Mouse (Mus musculus) intestine, embryonic 15.5 days (tissue): ENCODE measurements at regions not wholly inside any gene's neighbourhood (a gene's known extent, or its start where the extent isn't known, plus 50 kb on each side); places are given as distances from the start of the nearest gene placed in this dataset.
"Not testable (repeated sequence)": the region's sequence is repeated elsewhere in the genome, so short reads cannot be mapped to it uniquely, and the experiment has no call there.

Source experiments
- ATAC-seq: fragments of 200-750 bp; cut with Nextera tagmentation; 2 replicates; pipeline ENCODE4 v1.8.0; 2017; ENCODE audit warnings: moderate TSS enrichment, moderate library complexity
- H3K27ac ChIP-seq: fragments of 300-500 bp; sonication (generic); 2 replicates; pipeline ENCODE4 v1.5.1; 2015; ENCODE audit warnings: mild to moderate bottlenecking, inconsistent platforms
- H3K27me3 ChIP-seq: fragments of 300-500 bp; sonication (generic); replicated peaks from 2 replicates; pipeline ENCODE4 v1.6.1; 2015; ENCODE audit warnings: inconsistent platforms
- H3K36me3 ChIP-seq: fragments of 300-500 bp; sonication (generic); 2 replicates; pipeline ENCODE4 v1.6.1; 2015; ENCODE audit warnings: inconsistent platforms
- H3K4me1 ChIP-seq: fragments of 300-500 bp; sonication (generic); replicated peaks from 2 replicates; pipeline ENCODE4 v1.6.1; 2015; ENCODE audit warnings: inconsistent platforms
- H3K4me2 ChIP-seq: fragments of 300-500 bp; sonication (generic); replicated peaks from 2 replicates; pipeline ENCODE4 v1.6.1; 2015; ENCODE audit warnings: mild to moderate bottlenecking, inconsistent platforms
- H3K4me3 ChIP-seq: fragments of 300-500 bp; sonication (generic); replicated peaks from 2 replicates; pipeline ENCODE4 v1.5.1; 2015; ENCODE audit warnings: inconsistent platforms
- H3K9ac ChIP-seq: fragments of 300-500 bp; sonication (generic); 2 replicates; pipeline ENCODE4 v1.6.1; 2015; ENCODE audit warnings: inconsistent platforms
- H3K9me3 ChIP-seq: fragments of 300-500 bp; sonication (generic); 2 replicates; pipeline ENCODE4 v1.6.1; 2016; ENCODE audit warnings: inconsistent platforms
- WGBS: fragments of 180-500 bp; shearing (Covaris S2); methylation state at CpG from one replicate; pipeline ENCODE4 v1.1.7; 2015; 5-methylcytosine and 5-hydroxymethylcytosine counted together

GRCm38 (mm10) chr3:21726747-21727505 is 349.5 kb upstream of the Tbl1xr1 start:
- WGBS: 79% methylated on average over 4 of the region's 4 CpGs
- no peak overlapping the region for H3K27ac ChIP-seq
- no peak overlapping the region for H3K9ac ChIP-seq
- H3K4me3 ChIP-seq: no peak overlapping the region
- H3K27me3 ChIP-seq: no peaks in the 10 kb centered on the region
- no peaks in the 10 kb centered on the region for H3K36me3 ChIP-seq
- no peaks in the 10 kb centered on the region for H3K9me3 ChIP-seq
- H3K4me1 ChIP-seq: no peaks in the 10 kb centered on the region
- H3K4me2 ChIP-seq: no peak overlapping the region
- ATAC-seq: no peak

- Histone ChIP-seq H3K4me1 (no peaks in the 10 kb centered on the region), H3K9ac (no peak overlapping the region), H3K36me3 (no peaks in the 10 kb centered on the region), H3K9me3 (no peaks in the 10 kb centered on the region), H3K4me3 (no peak overlapping the region), H3K27me3 (no peaks in the 10 kb centered on the region), H3K27ac (no peak overlapping the region), H3K4me2 (no peak overlapping the region)
- 67% methylated on average over 4 of the region's 4 CpGs for WGBS
- ATAC-seq: no peak
Measured at GRCm38 (mm10) chr3:21728019-21728418, 348.4 kb upstream of the Tbl1xr1 start.

GRCm38 (mm10) chr3:21729328-21729727 is 347.1 kb upstream of the Tbl1xr1 start:
- Histone ChIP-seq H3K27ac (no peak overlapping the region), H3K27me3 (no peaks in the 10 kb centered on the region), H3K4me3 (no peak overlapping the region), H3K4me2 (no peak overlapping the region), H3K4me1 (no peaks in the 10 kb centered on the region), H3K9me3 (no peaks in the 10 kb centered on the region), H3K9ac (no peak overlapping the region), H3K36me3 (no peaks in the 10 kb centered on the region)
- 85% methylated on average over 1 of the region's 1 CpGs for WGBS
- ATAC-seq: no peak

- ATAC-seq, H3K36me3 ChIP-seq, H3K4me3 ChIP-seq, H3K27me3 ChIP-seq, H3K9ac ChIP-seq, H3K9me3 ChIP-seq, H3K4me1 ChIP-seq, H3K27ac ChIP-seq, H3K4me2 ChIP-seq: not testable (repeated sequence)
- 94% methylated on average over 2 of the region's 2 CpGs for WGBS
Measured at GRCm38 (mm10) chr3:21735688-21736087, 340.8 kb upstream of the Tbl1xr1 start.

GRCm38 (mm10) chr3:21739720-21740119 is 336.7 kb upstream of the Tbl1xr1 start:
- 71% methylated on average over 4 of the region's 4 CpGs for WGBS
- no peaks in the 10 kb centered on the region for H3K4me1 ChIP-seq
- ATAC-seq: no peak
- H3K9me3 ChIP-seq: no peaks in the 10 kb centered on the region
- no peak overlapping the region for H3K27ac ChIP-seq
- H3K27me3 ChIP-seq: no peaks in the 10 kb centered on the region
- H3K4me2 ChIP-seq: no peak overlapping the region
- H3K36me3 ChIP-seq: no peaks in the 10 kb centered on the region
- no peak overlapping the region for H3K9ac ChIP-seq
- H3K4me3 ChIP-seq: no peak overlapping the region

GRCm38 (mm10) chr3:21744107-21744506 is 332.3 kb upstream of the Tbl1xr1 start:
- no peak overlapping the region for H3K4me2 ChIP-seq
- H3K4me3 ChIP-seq: no peak overlapping the region
- ATAC-seq: no peak
- H3K27ac ChIP-seq: no peak overlapping the region
- no peaks in the 10 kb centered on the region for H3K27me3 ChIP-seq
- H3K9me3 ChIP-seq: no peaks in the 10 kb centered on the region
- H3K9ac ChIP-seq: no peak overlapping the region
- WGBS: 85% methylated on average over 1 of the region's 1 CpGs
- no peaks in the 10 kb centered on the region for H3K4me1 ChIP-seq
- no peaks in the 10 kb centered on the region for H3K36me3 ChIP-seq

GRCm38 (mm10) chr3:21760516-21761218 is 315.8 kb upstream of the Tbl1xr1 start:
- H3K4me1 ChIP-seq: no peaks in the 10 kb centered on the region
- no peak overlapping the region for H3K9ac ChIP-seq
- no peak overlapping the region for H3K27ac ChIP-seq
- H3K4me3 ChIP-seq: no peak overlapping the region
- ATAC-seq: no peak
- WGBS: 51% methylated on average over 2 of the region's 2 CpGs
- no peaks in the 10 kb centered on the region for H3K9me3 ChIP-seq
- no peaks in the 10 kb centered on the region for H3K36me3 ChIP-seq
- no peak overlapping the region for H3K4me2 ChIP-seq
- H3K27me3 ChIP-seq: no peaks in the 10 kb centered on the region

- no peak for ATAC-seq
- no peak overlapping the region for H3K4me3 ChIP-seq
Measured at GRCm38 (mm10) chr3:21761219-21761600, 315.2 kb upstream of the Tbl1xr1 start.

GRCm38 (mm10) chr3:21761909-21762308 is 314.5 kb upstream of the Tbl1xr1 start:
- ATAC-seq: no peak
- H3K4me3 ChIP-seq: no peak overlapping the region
- no peak overlapping the region for H3K27ac ChIP-seq
- 87% methylated on average over 3 of the region's 3 CpGs for WGBS
- no peak overlapping the region for H3K4me2 ChIP-seq
- no peaks in the 10 kb centered on the region for H3K36me3 ChIP-seq
- no peaks in the 10 kb centered on the region for H3K27me3 ChIP-seq
- H3K4me1 ChIP-seq: no peaks in the 10 kb centered on the region
- no peak overlapping the region for H3K9ac ChIP-seq
- H3K9me3 ChIP-seq: no peaks in the 10 kb centered on the region

More at GRCm38 (mm10) chr3:21761219-21761600, 315.2 kb upstream of the Tbl1xr1 start:
- Histone ChIP-seq H3K4me2 (no peak overlapping the region), H3K36me3 (no peaks in the 10 kb centered on the region), H3K4me1 (no peaks in the 10 kb centered on the region), H3K27me3 (no peaks in the 10 kb centered on the region), H3K27ac (no peak overlapping the region), H3K9ac (no peak overlapping the region), H3K9me3 (no peaks in the 10 kb centered on the region)

GRCm38 (mm10) chr3:21768081-21768480 is 308.4 kb upstream of the Tbl1xr1 start:
- H3K36me3 ChIP-seq: no peaks in the 10 kb centered on the region
- no peak overlapping the region for H3K4me3 ChIP-seq
- no peaks in the 10 kb centered on the region for H3K27me3 ChIP-seq
- no peak overlapping the region for H3K27ac ChIP-seq
- no peaks in the 10 kb centered on the region for H3K9me3 ChIP-seq
- no peak overlapping the region for H3K4me2 ChIP-seq
- H3K9ac ChIP-seq: no peak overlapping the region
- WGBS: 97% methylated on average over 1 of the region's 1 CpGs
- 0 out of 2 replicates have a peak, but pooled peaks cover 3% of the 10 kb centered on the region for H3K4me1 ChIP-seq
- ATAC-seq: no peak

GRCm38 (mm10) chr3:21769920-21770547 is 306.4 kb upstream of the Tbl1xr1 start:
- no peak overlapping the region for H3K27ac ChIP-seq
- ATAC-seq: no peak
- WGBS: 48% methylated on average over 9 of the region's 9 CpGs
- H3K27me3 ChIP-seq: no peaks in the 10 kb centered on the region
- H3K4me1 ChIP-seq: 0 out of 2 replicates have a peak, but pooled peaks cover 3% of the 10 kb centered on the region
- H3K4me3 ChIP-seq: no peak overlapping the region
- no peaks in the 10 kb centered on the region for H3K9me3 ChIP-seq
- no peaks in the 10 kb centered on the region for H3K36me3 ChIP-seq
- H3K9ac ChIP-seq: no peak overlapping the region
- no peak overlapping the region for H3K4me2 ChIP-seq

GRCm38 (mm10) chr3:21771752-21772298 is 304.6 kb upstream of the Tbl1xr1 start:
- H3K36me3 ChIP-seq: no peaks in the 10 kb centered on the region
- H3K4me3 ChIP-seq: no peak overlapping the region
- 0 out of 2 replicates have a peak, but pooled peaks cover 3% of the 10 kb centered on the region for H3K4me1 ChIP-seq
- no peak overlapping the region for H3K27ac ChIP-seq
- WGBS: 61% methylated on average over 4 of the region's 4 CpGs
- H3K4me2 ChIP-seq: no peak overlapping the region
- no peaks in the 10 kb centered on the region for H3K9me3 ChIP-seq
- ATAC-seq: no peak
- no peak overlapping the region for H3K9ac ChIP-seq
- no peaks in the 10 kb centered on the region for H3K27me3 ChIP-seq
